ENCODE assay signal across 12 mouse cellular contexts in the genomic region with DNA sequence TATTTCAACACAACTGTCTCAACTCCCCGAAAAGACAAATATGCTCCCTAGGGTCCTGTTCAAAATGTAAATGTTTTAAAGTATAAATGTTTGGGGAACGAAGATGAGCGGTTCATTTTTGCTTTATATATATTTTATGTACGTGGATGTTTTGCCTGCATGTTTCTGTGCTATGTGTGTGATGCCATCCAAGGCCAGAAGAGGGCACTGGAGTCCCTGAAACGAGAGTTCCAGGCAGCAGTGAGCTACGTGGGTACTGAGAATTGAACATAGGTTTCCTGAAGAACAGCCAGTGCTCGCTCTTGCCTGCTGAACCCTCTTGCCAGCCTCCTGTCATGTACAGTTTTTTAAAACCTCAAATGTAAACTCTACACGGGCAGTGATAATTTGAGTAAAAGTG.
A peak's percentile ranks its signal among the peaks of the same experiment; 100 is the strongest.
DNase-seq lines count a peak whose midpoint lies in the region; ATAC-seq and TF ChIP-seq lines count a peak whose summit lies in the region.
"Had no signal": no experiment of that assay in that cellular context is flagged by ENCODE, and none has a peak within 500 bp of the region (broad histone marks: within the 10 kb centered on the region; RNA-seq: fewer than 3 reads in every experiment).

No protein-coding gene starts in this region.

- no peak overlapping the region for H3K27ac ChIP-seq in kidney, postnatal 0 days
- H3K27ac ChIP-seq in kidney, embryonic 15.5 days, result no peak overlapping the region
- H3K27ac ChIP-seq in MEL (ENCODE audit: control insufficient read depth, low read depth, low read length), result no peak overlapping the region
- H3K27ac ChIP-seq: forebrain, embryonic 10.5 days had no signal

- WGBS in kidney, postnatal 0 days, result 90% methylated on average over 8 of the region's 8 CpGs
- WGBS in kidney, embryonic 15.5 days, result 91% methylated on average over 8 of the region's 8 CpGs

- H3K4me1 ChIP-seq in kidney, postnatal 0 days (replicated peaks; ENCODE audit: insufficient read depth, low read length), result no peaks in the 10 kb centered on the region
- no peaks in the 10 kb centered on the region for H3K4me1 ChIP-seq in kidney, embryonic 15.5 days
- no peaks in the 10 kb centered on the region for H3K4me1 ChIP-seq in MEL (ENCODE audit: control insufficient read depth in 1 of 2, insufficient read depth in 2 of 2, low read length in 2 of 2)
- H3K4me1 ChIP-seq: forebrain, embryonic 10.5 days had no signal

- no peak for ATAC-seq in kidney, postnatal 0 days (replicated peaks; ENCODE audit: low FRiP score, low read depth)
- no peak for ATAC-seq in kidney, embryonic 15.5 days (replicated peaks; ENCODE audit: low FRiP score)
- ATAC-seq in granulocyte monocyte progenitor cell, adult 5-6 weeks (replicated peaks; ENCODE audit: poor library complexity, severe bottlenecking), result peak; percentile 55; the same call in 1 of the 2 replicates
- ATAC-seq: inflammation-experienced regulatory T-cells, adult 6 months had no signal

- no peaks in the 10 kb centered on the region for H3K27me3 ChIP-seq in kidney, postnatal 0 days (ENCODE audit: insufficient read depth, low read length)
- H3K27me3 ChIP-seq in kidney, embryonic 15.5 days, result no peaks in the 10 kb centered on the region
- no peaks in the 10 kb centered on the region for H3K27me3 ChIP-seq in MEL (ENCODE audit: control insufficient read depth in 1 of 2, insufficient read depth in 2 of 2, low read length in 2 of 2)

- no peak for DNase-seq in kidney, postnatal 0 days (ENCODE audit: low spot score)
- DNase-seq in A20 (ENCODE audit: low read depth, low spot score) (peak; percentile 43), MEL (ENCODE audit: low read depth, low spot score) (peak; percentile 76)
- DNase-seq in T-cell, adult 2 months (ENCODE audit: low spot score), result no peak
- DNase-seq in Muller cell, postnatal 12 days (ENCODE audit: inconsistent ontology term), result no peak
- no peak for DNase-seq in retina, postnatal 1 day
- DNase-seq: cerebellum, postnatal 25 days; heart, adult 11 months had no signal

- TF ChIP-seq RAD21 in MEL (IDR thresholded peaks at IDR 0.05; ENCODE audit: low read depth, low read length), result peak; percentile 82

- H3K4me3 ChIP-seq in kidney, postnatal 0 days (replicated peaks; ENCODE audit: low read depth, low read length), result no peak overlapping the region
- no peak overlapping the region for H3K4me3 ChIP-seq in kidney, embryonic 15.5 days (replicated peaks)
- H3K4me3 ChIP-seq in MEL (ENCODE audit: control insufficient read depth in 1 of 2, insufficient read depth in 1 of 2, low read depth in 2 of 2, low read length in 2 of 2), result no peak overlapping the region
- H3K4me3 ChIP-seq: forebrain, embryonic 10.5 days had no signal

- H3K36me3 ChIP-seq in kidney, postnatal 0 days (ENCODE audit: insufficient read depth, low read length), result peaks cover 5% of the 10 kb centered on the region; the same call in 1 of the 2 replicates
- H3K36me3 ChIP-seq in kidney, embryonic 15.5 days, result peaks cover 7% of the 10 kb centered on the region
- H3K36me3 ChIP-seq in MEL (ENCODE audit: control insufficient read depth in 1 of 2, insufficient read depth in 2 of 2, low read length in 2 of 2), result peaks cover 0 to 2% of the 10 kb centered on the region in 2 experiments; a peak in 1 of 4 replicates

- no peaks in the 10 kb centered on the region for H3K79me2 ChIP-seq in MEL (ENCODE audit: control insufficient read depth, insufficient read depth, low read length, poor library complexity)

- no peak overlapping the region for H3K9ac ChIP-seq in kidney, postnatal 0 days (ENCODE audit: low read depth, low read length)
- H3K9ac ChIP-seq in kidney, embryonic 15.5 days, result no peak overlapping the region
- no peak overlapping the region for H3K9ac ChIP-seq in MEL (ENCODE audit: control insufficient read depth, low read depth, low read length, poor library complexity, severe bottlenecking)

- peak; percentile 41; the same call in 1 of the 2 replicates for TF ChIP-seq CTCF in kidney, postnatal 0 days (IDR thresholded peaks at IDR 0.05; ENCODE audit: low read depth)
- peak; percentile 74 to 85 (median 84) for TF ChIP-seq CTCF in MEL (IDR thresholded peaks at IDR 0.05 in 2 of 3, conservative IDR thresholded peaks at IDR 0.05 in 1 of 3; ENCODE audit: control insufficient read depth in 1 of 3, insufficient read depth in 1 of 3, low read depth in 2 of 3, low read length in 3 of 3, poor library complexity in 1 of 3, severe bottlenecking in 1 of 3)

- no peak overlapping the region for H3K4me2 ChIP-seq in kidney, postnatal 0 days (ENCODE audit: low read length)
- H3K4me2 ChIP-seq in kidney, embryonic 15.5 days, result no peak overlapping the region

- no peak for TF ChIP-seq EP300 in MEL (IDR thresholded peaks at IDR 0.05; ENCODE audit: low read depth in 1 of 2, low read length in 2 of 2)

- no peak for TF ChIP-seq POLR2A in MEL (IDR thresholded peaks at IDR 0.05; ENCODE audit: control insufficient read depth in 1 of 2, insufficient read depth in 1 of 2, low read depth in 1 of 2, low read length in 2 of 2, poor library complexity in 1 of 2)

- no peaks in the 10 kb centered on the region for H3K9me3 ChIP-seq in kidney, postnatal 0 days (replicated peaks; ENCODE audit: low read length)
- H3K9me3 ChIP-seq in kidney, embryonic 15.5 days (replicated peaks), result no peaks in the 10 kb centered on the region
- H3K9me3 ChIP-seq in MEL (replicated peaks; ENCODE audit: insufficient read depth, low read length), result no peaks in the 10 kb centered on the region
- H3K9me3 ChIP-seq: forebrain, embryonic 10.5 days had no signal

TF ChIP-seq in MEL, 35 proteins besides CTCF, POLR2A, EP300 and RAD21:
- TF ChIP-seq ZC3H11A (IDR thresholded peaks at IDR 0.05; ENCODE audit: low read depth, low read length), result peak; percentile 80
- no peak for TF ChIP-seq ETS1 (IDR thresholded peaks at IDR 0.05; ENCODE audit: low read depth, low read length)
- peak; percentile 83 for TF ChIP-seq SMC3 (IDR thresholded peaks at IDR 0.05; ENCODE audit: low read depth, low read length)
- TF ChIP-seq MEF2A (IDR thresholded peaks at IDR 0.05; ENCODE audit: extremely low read depth, insufficient replicate concordance, low read depth, low read length, poor library complexity, severe bottlenecking), result no peak
- TF ChIP-seq RCOR1 (IDR thresholded peaks at IDR 0.05; ENCODE audit: low read depth, low read length), result no peak
- no peak for TF ChIP-seq KAT2A (conservative IDR thresholded peaks at IDR 0.05; ENCODE audit: low read depth, low read length)
- TF ChIP-seq ELF1 (IDR thresholded peaks at IDR 0.05; ENCODE audit: low read depth, low read length), result no peak
- TF ChIP-seq MAFK (IDR thresholded peaks at IDR 0.05; ENCODE audit: borderline replicate concordance, low read depth, low read length), result no peak
- no peak for TF ChIP-seq ZNF384 (IDR thresholded peaks at IDR 0.05; ENCODE audit: low read depth, low read length)
- no peak for TF ChIP-seq UBTF (IDR thresholded peaks at IDR 0.05; ENCODE audit: borderline replicate concordance, insufficient read depth, low read depth, low read length)
TF ChIP-seq in MEL: peak in this region for 2.

Comparison
In these comparisons a context has a peak if more than half of its experiments do, and no peak if none do; other contexts are left out.
1. DNase-seq: peak in A20 (single experiment) and MEL (single experiment); none in kidney, postnatal 0 days (single experiment), T-cell, adult 2 months (single experiment), Muller cell, postnatal 12 days (single experiment) and retina, postnatal 1 day (single experiment).